Mouse (Mus musculus) MN1 (cell line): ENCODE measurements around the gene Cfap73.
A peak's percentile ranks its signal among the peaks of the same experiment; 100 is the strongest.

Source experiments
- DNase-seq: peaks from one replicate; pipeline ENCODE4 v3.0.0-alpha.2; 2016; ENCODE audit warnings: low spot score

Gene Cfap73

DNA sequence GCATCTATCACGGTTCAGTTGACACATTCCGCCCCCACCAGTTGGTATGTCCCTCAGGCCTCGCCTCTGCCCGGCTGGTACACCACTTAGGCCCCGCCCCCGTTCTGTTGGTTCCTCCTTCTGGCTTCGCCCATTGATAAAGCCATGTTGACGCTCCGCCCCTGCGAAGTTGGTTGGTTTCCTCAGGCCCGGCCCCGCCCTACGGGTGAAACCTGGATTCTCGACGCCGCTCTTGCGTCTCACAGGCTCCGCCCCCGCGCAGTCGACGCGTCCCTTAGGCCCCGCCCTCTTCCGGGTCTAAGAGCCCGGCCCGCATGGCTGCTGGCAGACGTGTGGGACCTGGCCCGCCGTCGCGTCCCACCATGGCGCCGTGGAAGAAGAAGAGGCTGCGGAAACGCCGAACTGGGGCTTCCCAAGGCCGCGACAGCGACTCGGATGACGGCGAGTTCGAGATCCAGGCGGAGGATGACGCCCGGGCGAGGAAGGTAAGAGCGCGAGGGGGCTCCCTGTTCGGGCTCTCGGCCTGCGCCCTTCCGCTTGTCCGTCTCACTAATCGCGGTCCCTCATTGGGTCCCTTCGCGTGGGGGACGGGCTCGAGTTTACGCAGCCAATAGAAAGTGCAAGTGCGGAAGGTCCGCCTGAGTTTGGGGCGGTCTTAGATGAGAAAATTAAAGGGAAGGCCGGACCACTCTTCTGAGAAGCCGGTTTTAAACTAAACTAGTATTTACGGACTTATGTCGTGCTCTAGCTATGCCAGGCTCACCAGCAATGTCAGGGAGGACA is 21.0 kb downstream of the Cfap73 start:
- DNase-seq, result peak; percentile 100

GRCm38 (mm10) chr5:120612442-120612821 is 21.6 kb downstream of the Cfap73 start, which contains the start of the genes Rita1 and Ddx54:
Gene Rita1 (minus strand): TSS chr5:120612589.
Gene Ddx54 (plus strand): TSS chr5:120612739.
- peak; percentile 97 for DNase-seq

GRCm38 (mm10) chr5:120611416-120611815 is 22.6 kb downstream of the Cfap73 start:
- no peak for DNase-seq

- no peak for DNase-seq
Observed at GRCm38 (mm10) chr5:120610906-120611305, 23.1 kb downstream of the Cfap73 start.

DNA sequence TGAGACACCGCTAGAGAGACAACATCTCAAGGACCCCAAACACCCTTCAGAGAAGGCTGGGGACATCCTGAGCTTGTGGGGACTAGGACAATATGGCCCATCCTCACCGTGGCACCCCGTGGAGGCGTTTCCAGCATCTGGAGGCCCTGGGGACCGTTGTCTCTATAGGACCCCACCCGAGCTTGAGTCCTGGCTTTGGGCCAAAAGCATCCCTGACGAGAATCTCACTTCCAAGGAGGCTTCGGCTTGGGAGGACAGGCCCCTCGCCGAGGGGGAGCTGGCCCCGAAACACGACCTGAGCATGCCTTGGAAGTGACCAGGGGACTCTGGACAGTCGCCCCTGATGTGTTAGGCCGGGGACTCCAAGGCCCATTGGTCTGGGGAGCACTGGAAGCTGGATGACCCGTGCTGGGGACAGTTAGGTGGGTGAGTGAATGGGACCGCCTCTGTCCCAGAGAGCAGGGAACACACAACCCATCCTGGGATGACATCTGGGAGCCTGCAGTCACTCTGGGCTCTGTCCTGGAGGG is 24.7 kb downstream of the Cfap73 start:
- peak; percentile 39 for DNase-seq

- DNase-seq, result no peak
Observed at GRCm38 (mm10) chr5:120607335-120607734, 26.7 kb downstream of the Cfap73 start.

DNA sequence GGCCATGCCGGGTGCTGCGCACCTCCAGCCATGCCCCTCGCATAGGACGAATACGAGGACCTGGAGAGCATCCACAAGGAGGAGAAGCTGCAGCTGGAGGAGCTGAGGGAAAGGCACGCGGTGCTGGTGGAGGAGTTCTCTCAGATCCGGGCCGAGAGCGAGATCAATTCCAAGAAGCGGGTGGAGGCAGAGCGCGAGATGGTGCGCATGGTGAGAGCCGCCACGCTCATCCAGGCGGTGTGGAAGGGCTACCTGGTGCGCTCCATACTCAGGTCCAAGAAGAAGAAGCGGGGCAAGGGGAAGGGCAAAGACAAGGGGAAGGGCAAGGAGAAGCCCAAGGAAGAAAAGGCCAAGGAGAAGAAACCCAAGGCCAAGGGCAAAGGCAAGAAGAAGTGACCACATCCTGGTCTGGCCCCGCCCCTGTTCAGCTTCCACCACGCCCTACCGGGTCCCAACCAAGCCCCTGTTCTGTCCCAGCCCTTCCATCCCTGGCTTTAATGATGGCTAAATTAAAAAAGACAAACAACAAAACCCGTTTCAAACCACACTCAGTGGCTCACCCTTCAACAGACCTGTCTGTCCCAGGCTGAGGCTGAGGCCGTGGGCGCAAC is 27.3 kb downstream of the Cfap73 start:
- no peak for DNase-seq

DNA sequence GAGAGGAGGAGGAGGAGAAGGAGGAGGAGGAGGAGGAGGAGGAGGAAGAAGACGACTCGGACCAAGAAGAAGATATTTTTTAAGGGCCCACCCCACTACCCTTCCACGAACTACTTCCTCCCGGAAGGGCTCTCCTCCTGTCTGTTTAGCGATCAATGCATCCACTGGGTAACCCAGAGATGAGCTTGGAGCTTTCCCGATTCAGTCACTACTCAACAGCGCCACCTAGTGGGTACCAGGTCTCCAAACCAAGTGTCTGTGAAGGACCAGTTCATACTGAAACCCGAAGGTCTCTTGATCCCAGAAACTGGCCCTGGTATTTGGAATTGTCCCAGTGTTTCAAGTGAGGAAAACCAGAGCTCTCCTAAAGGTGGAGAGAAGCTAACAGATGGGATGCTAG is 28.3 kb downstream of the Cfap73 start:
- DNase-seq, result peak; percentile 97

DNA sequence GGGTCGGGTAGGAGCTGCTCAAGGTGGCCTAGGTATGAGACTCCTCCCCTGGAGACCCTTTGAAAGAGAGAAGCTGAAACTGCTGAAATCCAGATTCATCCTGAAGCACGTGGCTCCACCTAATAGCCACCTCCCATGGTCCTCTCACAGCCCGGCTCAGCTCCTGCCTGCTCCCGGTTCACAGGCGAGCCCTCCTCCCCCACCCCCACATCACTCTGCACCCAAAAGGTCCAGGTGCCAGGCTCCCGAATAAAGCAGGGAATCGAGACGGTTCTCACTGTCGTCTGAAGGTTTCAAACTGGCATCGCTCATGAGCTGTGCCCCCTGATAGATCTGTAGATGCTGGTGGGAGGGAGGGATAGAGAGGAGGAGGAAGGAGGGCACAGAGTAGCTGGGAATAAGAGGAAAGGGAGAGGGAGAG is 28.8 kb downstream of the Cfap73 start:
- peak; percentile 26 for DNase-seq

- DNase-seq, result peak; percentile 87
Observed at GRCm38 (mm10) chr5:120604839-120605238, 29.2 kb downstream of the Cfap73 start.

GRCm38 (mm10) chr5:120603515-120603914 is 30.5 kb downstream of the Cfap73 start:
- DNase-seq, result no peak

- no peak for DNase-seq
Observed at GRCm38 (mm10) chr5:120602210-120602609, 31.8 kb downstream of the Cfap73 start.

GRCm38 (mm10) chr5:120600946-120601668 is 32.9 kb downstream of the Cfap73 start:
- DNase-seq, result peak; percentile 51

DNA sequence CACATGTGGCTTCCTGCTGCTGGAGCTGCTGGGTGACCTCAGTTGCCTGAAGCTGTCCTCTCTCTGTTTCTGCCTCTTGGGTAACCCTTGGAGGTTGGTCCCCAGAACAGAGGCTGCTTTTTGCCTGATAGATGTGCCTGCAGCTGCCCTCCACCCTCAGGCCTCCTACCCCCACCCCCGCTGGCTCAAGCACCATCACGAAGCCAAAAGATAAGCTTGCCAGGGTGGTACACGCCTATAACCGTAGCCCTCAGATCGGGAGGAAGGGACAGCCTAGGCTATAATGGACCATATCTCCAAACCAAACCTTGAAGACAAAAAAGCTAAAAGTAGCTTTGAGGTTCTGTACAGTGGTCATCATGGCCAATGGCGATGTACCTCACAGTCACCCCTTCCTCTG is 34.4 kb downstream of the Cfap73 start:
- DNase-seq, result no peak

DNA sequence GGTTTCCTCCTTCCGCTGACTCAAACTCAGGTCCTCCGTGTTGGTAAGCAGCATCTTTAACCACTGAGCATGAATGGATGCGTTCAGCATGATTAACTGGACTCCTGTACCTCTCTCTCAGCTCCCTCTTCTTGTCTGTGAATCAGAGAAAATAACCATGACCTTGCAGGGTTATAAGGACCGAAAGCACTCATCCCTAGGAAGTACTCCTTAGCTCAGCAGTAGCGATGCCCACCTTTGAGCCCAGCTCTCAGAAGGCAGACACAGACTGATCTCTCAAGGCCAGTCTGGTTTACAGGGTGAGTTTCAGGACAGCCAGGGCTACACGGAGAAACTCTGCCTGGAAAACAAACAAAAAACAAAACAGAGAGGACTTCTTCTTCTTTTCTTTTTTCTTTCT is 39.5 kb downstream of the Cfap73 start:
- no peak for DNase-seq

DNA sequence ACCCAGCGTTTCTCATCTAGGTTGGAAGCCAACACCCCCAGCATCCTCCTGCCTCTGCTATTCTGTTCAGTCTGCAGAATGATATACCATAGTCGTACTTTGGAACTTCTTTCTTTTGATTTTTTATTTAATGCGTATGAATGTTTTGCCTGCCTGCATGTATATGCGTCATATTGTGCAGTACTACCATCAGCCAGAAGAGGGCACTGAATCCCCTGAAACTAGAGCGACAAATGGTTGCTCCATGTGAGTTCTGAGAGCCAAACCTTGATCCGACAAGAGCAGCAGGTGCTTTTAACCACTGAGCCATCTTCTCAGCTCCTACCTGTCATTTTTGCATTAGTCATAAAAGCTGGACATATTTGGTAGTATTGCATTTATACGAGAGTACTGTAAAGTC is 41.9 kb downstream of the Cfap73 start:
- no peak for DNase-seq

DNA sequence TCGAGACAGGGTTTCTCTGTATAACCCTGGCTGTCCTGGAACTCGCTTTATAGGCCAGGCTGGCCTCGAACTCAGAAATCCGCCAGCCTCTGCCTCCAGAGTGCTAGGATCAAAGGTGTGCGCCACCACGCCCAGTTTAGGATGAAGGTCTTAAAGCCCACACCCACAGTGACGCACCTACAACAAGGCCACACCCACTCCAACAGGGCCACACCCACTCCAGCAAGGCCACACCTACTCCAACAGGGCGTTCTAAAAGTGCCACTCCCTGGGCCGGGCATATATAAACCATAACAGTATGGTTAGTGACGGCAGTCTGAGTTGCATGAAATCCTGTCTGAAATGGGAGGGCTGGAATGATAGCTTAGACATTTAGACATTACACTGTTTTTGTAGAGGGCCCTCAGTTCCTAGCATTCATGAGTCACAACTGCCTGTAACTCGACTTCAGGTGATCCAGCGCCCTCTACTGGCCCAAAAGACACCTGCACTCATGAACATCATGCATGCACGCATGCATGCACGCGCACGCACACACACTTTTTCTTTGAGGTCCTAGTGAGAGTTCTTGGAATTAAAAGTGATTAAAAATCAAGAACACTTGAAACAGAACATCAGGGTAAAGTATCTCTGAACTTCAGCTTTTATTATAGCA is 43.6 kb downstream of the Cfap73 start:
- DNase-seq, result peak; percentile 40

GRCm38 (mm10) chr5:120588569-120589094 is 45.4 kb downstream of the Cfap73 start, which contains the start of the genes Tpcn1 and Iqcd:
Gene Tpcn1 (minus strand): TSS chr5:120588673.
Gene Iqcd (plus strand): TSS chr5:120589016.
- peak; percentile 100 for DNase-seq

DNA sequence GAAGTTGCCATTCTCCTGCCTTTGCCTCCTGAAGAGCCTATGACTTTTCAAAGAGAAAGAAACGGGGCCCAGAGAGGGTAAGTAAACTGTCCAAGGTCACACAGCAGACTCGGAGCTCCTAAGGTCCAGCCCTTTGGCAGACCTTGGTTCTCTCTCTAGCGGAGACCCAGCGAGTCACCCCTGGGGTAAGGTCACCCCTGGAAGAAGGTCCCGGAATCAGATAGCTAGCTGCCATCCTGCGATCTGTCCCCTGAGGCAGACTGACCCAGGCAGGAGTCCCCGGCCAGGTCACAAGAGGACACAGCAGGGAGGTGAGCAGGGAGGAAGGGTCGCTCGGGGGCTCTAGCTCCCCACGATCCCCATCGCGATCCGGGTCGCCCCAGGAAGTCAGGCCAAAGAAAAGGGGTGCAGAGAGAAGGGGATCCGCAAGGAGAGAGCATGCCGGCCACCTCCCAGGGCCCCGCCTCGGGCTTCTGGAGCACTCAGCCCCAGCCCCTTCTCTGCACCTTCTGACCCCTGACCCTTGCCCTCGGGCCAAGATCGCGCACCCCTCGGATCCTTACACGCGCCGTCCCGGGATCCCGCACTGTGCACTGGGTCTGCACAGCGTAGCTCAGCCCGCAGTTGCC is 46.0 kb downstream of the Cfap73 start:
- peak; percentile 28 for DNase-seq

DNA sequence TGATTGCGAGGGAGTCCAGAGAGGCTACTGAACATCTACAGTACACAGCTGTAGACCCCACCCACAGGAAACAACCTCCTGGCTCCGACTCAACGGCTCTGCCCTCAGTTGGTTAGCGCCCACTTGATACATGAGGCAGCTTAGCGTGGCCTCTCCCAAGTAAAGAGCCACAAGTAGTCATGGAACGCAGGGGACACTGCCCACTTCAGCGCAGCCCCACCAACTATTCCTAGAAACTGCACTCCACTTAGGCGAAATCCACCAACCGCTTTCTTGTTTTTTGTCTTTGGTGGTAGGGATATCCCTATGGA is 46.5 kb downstream of the Cfap73 start:
- DNase-seq, result peak; percentile 31
